Mouse (Mus musculus) stomach, embryonic 15.5 days (tissue): Measurements from ENCODE around the gene Tex26. TPM values are rescaled to one million over a fixed set of nuclear protein-coding genes. Genes with fewer than 3 reads are reported as not detected.

Experiments
- ATAC-seq: fragments of 200-750 bp; cut with Nextera tagmentation; 2 replicates; pipeline ENCODE4 v1.8.0; 2017; ENCODE audit warnings: low read depth, moderate number of reproducible peaks, moderate TSS enrichment; ENCODE audit not compliant: insufficient read depth, low FRiP score
- H3K27ac ChIP-seq: fragments of 300-500 bp; sonication (generic); 2 replicates; pipeline ENCODE4 v1.5.1; 2015; ENCODE audit warnings: mild to moderate bottlenecking, inconsistent platforms
- H3K27me3 ChIP-seq: fragments of 300-500 bp; sonication (generic); replicated peaks from 2 replicates; pipeline ENCODE4 v1.6.1; 2015; ENCODE audit warnings: inconsistent platforms
- H3K36me3 ChIP-seq: fragments of 300-500 bp; sonication (generic); 2 replicates; pipeline ENCODE4 v1.6.1; 2015; ENCODE audit warnings: inconsistent platforms
- H3K4me1 ChIP-seq: fragments of 300-500 bp; sonication (generic); 2 replicates; pipeline ENCODE4 v1.6.1; 2015; ENCODE audit warnings: inconsistent platforms
- H3K4me2 ChIP-seq: fragments of 300-500 bp; sonication (generic); 2 replicates; pipeline ENCODE4 v1.6.1; 2015; ENCODE audit warnings: mild to moderate bottlenecking, inconsistent platforms
- H3K4me3 ChIP-seq: fragments of 300-500 bp; sonication (generic); replicated peaks from 2 replicates; pipeline ENCODE4 v1.5.1; 2015; ENCODE audit warnings: inconsistent platforms
- H3K9ac ChIP-seq: fragments of 300-500 bp; sonication (generic); 2 replicates; pipeline ENCODE4 v1.6.1; 2015; ENCODE audit warnings: inconsistent platforms
- H3K9me3 ChIP-seq: fragments of 300-500 bp; sonication (generic); 2 replicates; pipeline ENCODE4 v1.6.1; 2016; ENCODE audit warnings: inconsistent platforms
- WGBS: fragments of 180-500 bp; shearing (Covaris S2); methylation state at CpG from one replicate; pipeline ENCODE4 v1.1.7; 2015; 5-methylcytosine and 5-hydroxymethylcytosine counted together
- polyA plus RNA-seq: library from polyadenylated mRNA; unstranded; fragments of >200 nt; fragmentation: Nextera tagmentation; extraction: Ambion mirVana; gene quantifications from 2 replicates; pipeline ENCODE4 v1.2.1, GENCODE M21; 2015

Gene Tex26
- polyA plus RNA-seq, 1 experiment from 2014 or later, result 0.27 TPM

DNA sequence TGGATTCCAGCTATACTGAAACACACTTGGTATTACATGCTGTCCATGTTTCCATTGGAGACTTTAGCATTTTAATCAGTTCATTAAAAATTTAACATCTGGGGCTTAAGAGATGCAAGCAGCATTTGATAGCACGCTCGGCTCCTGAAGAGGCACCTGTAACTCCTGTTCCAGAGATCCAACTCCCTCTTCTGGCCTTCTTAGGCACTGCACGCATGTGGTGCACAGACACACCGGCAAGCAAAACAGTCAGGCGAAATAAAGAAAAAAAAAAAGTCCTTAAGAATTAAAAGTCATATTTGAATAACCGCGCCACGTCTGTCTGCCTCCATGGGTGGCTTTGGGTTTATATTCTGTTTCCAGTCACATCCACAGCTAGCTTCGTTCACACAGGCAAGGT lies 34.7 kb downstream of the Tex26 start:
- Histone ChIP-seq H3K36me3 (no peaks in the 10 kb centered on the region), H3K4me3 (no peak overlapping the region), H3K9ac (no peak overlapping the region), H3K27me3 (no peaks in the 10 kb centered on the region), H3K9me3 (no peaks in the 10 kb centered on the region), H3K4me2 (no peak overlapping the region), H3K4me1 (no peaks in the 10 kb centered on the region), H3K27ac (no peak overlapping the region)
- ATAC-seq, result no peak
- 95% methylated on average over 9 of the region's 9 CpGs for WGBS

DNA sequence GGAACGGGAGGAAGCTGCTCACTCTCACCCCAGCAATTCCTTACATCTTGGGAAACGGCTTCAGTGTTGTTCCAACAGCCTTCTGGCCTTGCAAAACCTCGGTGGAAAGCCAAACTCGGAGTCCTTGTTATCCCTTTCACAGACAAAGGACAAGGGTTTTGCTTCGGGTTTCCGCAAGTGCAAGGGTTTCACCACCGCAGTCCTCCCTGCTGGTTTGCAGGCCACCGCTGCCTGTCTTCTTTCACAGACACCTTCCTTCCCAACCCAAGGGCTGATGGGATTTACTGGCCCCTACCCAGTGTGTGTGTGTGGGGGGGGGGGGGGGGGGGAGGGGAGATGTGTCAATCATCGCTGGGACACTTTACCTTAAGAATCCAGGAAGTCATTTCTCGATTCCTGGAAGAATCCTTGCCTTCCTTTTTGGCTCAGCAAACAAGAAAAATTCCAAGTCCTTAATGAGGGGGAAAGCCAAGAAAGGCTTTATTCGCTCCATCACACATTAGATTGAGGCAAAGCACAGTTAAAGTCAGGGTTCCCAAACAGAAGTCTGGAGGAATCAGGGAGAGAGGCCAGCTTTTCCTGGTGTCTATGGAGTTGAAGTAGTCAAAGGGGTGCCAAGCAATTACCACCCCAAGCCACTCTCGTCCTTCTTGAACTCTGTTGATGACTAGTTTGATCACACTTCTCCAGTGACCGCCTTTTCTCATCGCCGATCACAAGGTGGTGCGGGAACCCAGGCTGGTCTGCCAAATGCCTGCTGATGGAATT lies 35.4 kb downstream of the Tex26 start:
- Histone ChIP-seq H3K4me2 (no peak overlapping the region), H3K27ac (no peak overlapping the region), H3K9me3 (no peaks in the 10 kb centered on the region), H3K9ac (no peak overlapping the region), H3K4me1 (no peaks in the 10 kb centered on the region), H3K4me3 (no peak overlapping the region), H3K27me3 (no peaks in the 10 kb centered on the region), H3K36me3 (no peaks in the 10 kb centered on the region)
- 88% methylated on average over 16 of the region's 16 CpGs for WGBS
- ATAC-seq, result no peak

DNA sequence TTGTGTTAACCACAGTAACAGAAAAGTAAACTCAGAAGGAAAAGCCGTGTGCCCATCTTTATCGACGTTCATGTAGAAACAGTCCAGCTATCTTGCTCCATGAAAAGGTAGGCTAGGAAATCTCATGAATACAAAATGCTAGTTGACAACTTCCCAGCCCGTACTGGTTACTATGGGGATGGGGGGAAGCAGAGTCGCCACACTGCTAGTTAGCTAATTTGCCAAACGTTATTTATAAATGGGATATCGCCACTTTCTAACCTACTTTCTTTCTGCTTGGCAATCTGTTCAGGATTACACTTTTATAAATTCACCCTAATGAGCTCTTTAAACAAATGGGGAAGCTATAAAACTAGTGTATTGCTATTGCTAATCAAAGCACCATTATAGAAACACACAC lies 42.5 kb downstream of the Tex26 start:
- Histone ChIP-seq H3K9ac (no peak overlapping the region), H3K27ac (no peak overlapping the region), H3K4me1 (no peaks in the 10 kb centered on the region), H3K36me3 (no peaks in the 10 kb centered on the region), H3K4me3 (no peak overlapping the region), H3K4me2 (no peak overlapping the region), H3K27me3 (no peaks in the 10 kb centered on the region), H3K9me3 (no peaks in the 10 kb centered on the region)
- no peak for ATAC-seq
- 86% methylated on average over 7 of the region's 7 CpGs for WGBS

DNA sequence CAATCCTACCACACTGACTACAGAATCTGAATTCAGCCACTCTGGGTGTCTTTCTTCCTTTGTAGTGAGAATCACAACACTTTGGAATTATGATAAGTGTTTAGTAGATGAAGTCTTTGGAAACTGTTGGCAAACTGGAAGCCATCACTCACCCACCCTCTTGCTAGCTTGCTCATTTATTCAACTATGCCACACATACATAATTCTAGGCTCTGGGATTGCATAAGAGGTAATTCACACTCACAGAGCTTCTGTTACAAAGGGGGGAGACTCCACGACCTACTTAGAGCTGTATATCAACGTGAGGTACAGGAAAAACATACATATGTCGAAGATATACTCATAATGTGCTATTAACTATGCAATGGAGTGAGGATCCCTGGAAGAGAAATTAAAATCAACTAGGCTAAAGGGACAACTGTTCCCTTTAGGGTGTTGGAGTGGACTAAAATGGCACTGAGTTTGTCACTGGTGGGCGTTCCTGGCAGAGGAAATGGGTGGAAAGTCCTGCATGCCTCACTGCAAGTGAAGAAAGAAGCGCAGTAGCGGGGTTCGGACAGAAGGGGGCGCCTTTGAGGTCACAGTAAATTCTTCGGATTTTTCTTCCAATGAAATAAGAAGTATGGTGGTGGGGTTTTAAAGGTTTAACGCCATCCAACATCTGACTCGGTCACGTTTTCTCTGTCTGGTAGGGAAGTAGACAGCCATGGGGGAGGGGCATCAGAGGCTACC lies 44.0 kb downstream of the Tex26 start:
- H3K27ac ChIP-seq, result no peak overlapping the region
- no peak overlapping the region for H3K9ac ChIP-seq
- H3K4me3 ChIP-seq, result no peak overlapping the region
- 0 out of 2 replicates have a peak, but pooled peaks cover 2% of the 10 kb centered on the region for H3K4me1 ChIP-seq
- 62% methylated on average over 12 of the region's 12 CpGs for WGBS
- H3K27me3 ChIP-seq, result no peaks in the 10 kb centered on the region
- no peak for ATAC-seq
- H3K9me3 ChIP-seq, result no peaks in the 10 kb centered on the region
- H3K36me3 ChIP-seq, result no peaks in the 10 kb centered on the region
- no peak overlapping the region for H3K4me2 ChIP-seq

DNA sequence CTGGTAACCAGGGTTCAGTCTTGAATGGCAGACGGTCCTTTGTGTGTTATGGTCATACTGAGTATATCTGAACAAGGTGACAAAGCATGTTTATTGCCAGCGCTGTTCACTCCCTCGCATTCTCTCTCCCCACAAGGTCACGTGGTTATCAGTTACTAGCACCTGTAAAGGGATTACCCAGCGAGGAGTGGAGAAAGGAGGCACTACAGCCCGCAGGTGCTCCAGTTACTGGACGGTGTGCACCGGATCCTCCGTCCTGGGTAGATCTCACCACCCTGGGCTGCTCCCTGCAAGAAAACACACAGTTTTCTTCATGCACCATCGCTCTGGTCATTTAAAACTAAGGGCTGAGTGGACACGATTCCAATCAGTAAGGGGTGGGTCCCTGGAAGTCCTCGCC lies 44.8 kb downstream of the Tex26 start:
- no peak overlapping the region for H3K27ac ChIP-seq
- no peak overlapping the region for H3K4me2 ChIP-seq
- ATAC-seq, result no peak
- no peaks in the 10 kb centered on the region for H3K27me3 ChIP-seq
- H3K36me3 ChIP-seq, result no peaks in the 10 kb centered on the region
- H3K9me3 ChIP-seq, result no peaks in the 10 kb centered on the region
- H3K4me1 ChIP-seq, result 0 out of 2 replicates have a peak, but pooled peaks cover 4% of the 10 kb centered on the region
- no peak overlapping the region for H3K9ac ChIP-seq
- 64% methylated on average over 12 of the region's 12 CpGs for WGBS
- H3K4me3 ChIP-seq, result no peak overlapping the region

DNA sequence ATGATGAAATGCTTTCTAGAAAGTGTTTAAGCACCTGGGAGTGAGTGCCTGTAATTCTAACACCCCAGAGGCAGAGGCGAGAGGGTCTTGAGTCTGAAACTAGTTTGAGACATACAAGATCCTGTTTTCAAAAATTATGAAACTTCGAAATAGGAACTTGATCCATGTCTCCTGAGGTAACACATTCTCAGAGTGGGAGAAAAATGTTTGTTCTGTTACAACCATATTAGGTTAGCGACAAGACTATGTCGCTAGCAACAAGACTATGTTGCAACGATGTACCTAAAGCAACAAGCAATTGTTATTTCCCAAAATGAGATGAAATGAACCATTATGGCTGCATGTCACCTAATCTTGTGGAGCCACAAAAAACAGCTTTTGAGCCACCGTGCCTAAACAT lies 46.0 kb downstream of the Tex26 start:
- H3K4me1 ChIP-seq, result 0 out of 2 replicates have a peak, but pooled peaks cover 4% of the 10 kb centered on the region
- H3K9me3 ChIP-seq, result no peaks in the 10 kb centered on the region
- ATAC-seq, result no peak
- WGBS, result 85% methylated on average over 6 of the region's 6 CpGs
- H3K36me3 ChIP-seq, result no peaks in the 10 kb centered on the region
- H3K4me3 ChIP-seq, result no peak overlapping the region
- no peak overlapping the region for H3K9ac ChIP-seq
- no peaks in the 10 kb centered on the region for H3K27me3 ChIP-seq
- no peak overlapping the region for H3K27ac ChIP-seq
- no peak overlapping the region for H3K4me2 ChIP-seq

DNA sequence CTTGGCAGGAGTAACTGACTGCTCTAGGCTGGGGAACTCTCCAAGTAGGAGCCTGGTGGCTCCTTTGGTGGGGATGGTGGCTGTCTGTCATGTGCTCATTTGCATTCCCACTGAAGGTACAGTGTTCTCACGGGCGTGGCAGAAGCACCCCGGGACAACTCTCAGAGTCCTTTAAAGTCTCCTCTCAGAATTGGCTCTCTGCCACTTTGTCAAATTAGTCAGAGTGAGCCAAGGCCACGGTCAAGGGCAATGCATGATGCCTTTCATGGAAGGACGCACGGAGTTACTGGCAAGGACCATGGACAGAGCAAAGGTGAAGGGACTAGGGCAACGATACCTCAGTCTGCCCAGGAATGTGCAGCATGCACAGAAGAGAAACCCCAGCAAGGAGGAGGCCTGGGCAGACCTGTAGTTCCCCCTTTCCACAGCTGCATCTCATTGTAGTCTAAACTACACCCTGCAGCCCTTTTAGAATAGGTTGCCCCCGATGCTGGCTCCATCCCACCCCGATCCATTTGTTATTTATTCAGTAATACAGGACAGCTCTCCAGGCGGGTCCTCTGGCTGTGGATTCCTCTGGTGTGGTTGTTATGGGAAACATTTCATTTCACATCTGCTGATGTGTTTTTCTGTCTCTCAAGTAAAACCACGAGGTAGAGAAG lies 49.0 kb downstream of the Tex26 start:
- Histone ChIP-seq H3K9me3 (no peaks in the 10 kb centered on the region), H3K4me3 (no peak overlapping the region), H3K9ac (no peak overlapping the region), H3K36me3 (no peaks in the 10 kb centered on the region), H3K4me2 (no peak overlapping the region), H3K27me3 (no peaks in the 10 kb centered on the region), H3K27ac (no peak overlapping the region), H3K4me1 (0 out of 2 replicates have a peak, but pooled peaks cover 4% of the 10 kb centered on the region)
- peak; percentile 31; the same call in 1 of the 2 replicates for ATAC-seq
- WGBS, result 33% methylated on average over 11 of the region's 11 CpGs

DNA sequence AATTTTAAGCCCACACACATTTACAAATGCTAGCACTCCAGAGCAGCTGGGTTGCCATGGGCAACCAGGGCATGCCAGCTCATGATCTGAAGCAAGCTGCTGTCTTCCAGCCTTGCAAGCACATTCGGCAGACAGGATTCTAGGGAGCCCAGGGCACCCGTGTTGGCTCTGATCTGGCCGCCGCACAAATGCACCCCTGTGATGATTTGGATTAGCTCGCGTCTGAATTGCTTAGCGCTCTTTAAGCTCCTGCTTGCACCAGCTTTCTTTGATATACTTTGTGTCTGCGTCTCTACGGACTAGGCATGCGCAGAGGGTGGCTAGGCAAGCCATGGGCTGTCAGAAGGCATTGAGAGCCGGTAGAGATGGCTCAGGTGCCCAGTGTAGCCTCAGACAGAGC lies 49.7 kb downstream of the Tex26 start:
- WGBS, result 57% methylated on average over 11 of the region's 11 CpGs
- ATAC-seq, result peak; percentile 47
- Histone ChIP-seq H3K27me3 (no peaks in the 10 kb centered on the region), H3K9ac (no peak overlapping the region), H3K27ac (no peak overlapping the region), H3K4me1 (0 out of 2 replicates have a peak, but pooled peaks cover 4% of the 10 kb centered on the region), H3K4me3 (no peak overlapping the region), H3K36me3 (no peaks in the 10 kb centered on the region), H3K9me3 (no peaks in the 10 kb centered on the region), H3K4me2 (no peak overlapping the region)

DNA sequence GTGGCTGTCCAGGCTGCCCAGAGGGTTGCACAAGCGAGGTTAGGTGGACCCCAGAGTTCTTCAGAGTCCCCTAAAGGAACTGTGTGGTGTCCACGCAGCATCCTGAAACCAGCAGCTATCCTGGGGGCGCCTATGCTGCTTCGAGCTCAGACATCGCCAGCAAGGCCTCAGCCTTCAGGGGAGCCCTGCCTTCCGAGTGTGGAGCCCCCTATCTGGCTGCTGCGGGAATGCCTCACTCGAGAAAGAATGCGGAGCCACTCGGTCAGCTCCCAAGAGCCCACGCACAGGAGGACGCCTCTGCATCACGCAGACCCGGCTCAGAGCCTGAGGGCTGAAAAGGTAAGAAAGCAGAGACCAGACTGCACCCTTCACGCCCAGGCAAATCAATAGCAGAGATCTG lies 50.8 kb downstream of the Tex26 start:
- H3K27ac ChIP-seq, result no peak overlapping the region
- H3K27me3 ChIP-seq, result no peaks in the 10 kb centered on the region
- H3K4me1 ChIP-seq, result 0 out of 2 replicates have a peak, but pooled peaks cover 4% of the 10 kb centered on the region
- ATAC-seq, result no peak
- 64% methylated on average over 15 of the region's 15 CpGs for WGBS
- no peak overlapping the region for H3K9ac ChIP-seq
- H3K4me2 ChIP-seq, result no peak overlapping the region
- H3K9me3 ChIP-seq, result no peaks in the 10 kb centered on the region
- H3K36me3 ChIP-seq, result no peaks in the 10 kb centered on the region
- no peak overlapping the region for H3K4me3 ChIP-seq

DNA sequence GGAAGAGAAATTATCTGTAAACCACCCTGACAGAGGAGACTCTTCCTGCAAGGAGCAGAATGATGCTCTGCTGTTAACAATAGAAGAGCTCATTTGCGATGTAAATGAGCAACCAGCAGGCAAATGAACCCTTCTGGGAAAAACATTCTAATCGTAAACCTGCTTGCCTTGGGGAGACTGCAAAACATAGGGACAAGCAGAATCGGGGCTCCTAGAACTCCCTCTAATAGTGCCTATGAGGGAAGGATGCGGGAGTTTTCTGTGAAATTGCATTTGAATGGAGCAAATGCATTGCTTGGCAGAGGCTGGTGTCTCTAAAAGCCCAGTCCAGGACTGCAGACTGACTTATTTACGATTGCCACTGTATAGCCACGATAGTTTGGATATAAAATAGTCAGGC lies 56.2 kb downstream of the Tex26 start:
- Histone ChIP-seq H3K27me3 (no peaks in the 10 kb centered on the region), H3K9ac (no peak overlapping the region), H3K36me3 (no peaks in the 10 kb centered on the region), H3K4me2 (no peak overlapping the region), H3K27ac (no peak overlapping the region), H3K4me1 (no peaks in the 10 kb centered on the region), H3K9me3 (no peaks in the 10 kb centered on the region), H3K4me3 (no peak overlapping the region)
- no peak for ATAC-seq
- 62% methylated on average over 6 of the region's 6 CpGs for WGBS

DNA sequence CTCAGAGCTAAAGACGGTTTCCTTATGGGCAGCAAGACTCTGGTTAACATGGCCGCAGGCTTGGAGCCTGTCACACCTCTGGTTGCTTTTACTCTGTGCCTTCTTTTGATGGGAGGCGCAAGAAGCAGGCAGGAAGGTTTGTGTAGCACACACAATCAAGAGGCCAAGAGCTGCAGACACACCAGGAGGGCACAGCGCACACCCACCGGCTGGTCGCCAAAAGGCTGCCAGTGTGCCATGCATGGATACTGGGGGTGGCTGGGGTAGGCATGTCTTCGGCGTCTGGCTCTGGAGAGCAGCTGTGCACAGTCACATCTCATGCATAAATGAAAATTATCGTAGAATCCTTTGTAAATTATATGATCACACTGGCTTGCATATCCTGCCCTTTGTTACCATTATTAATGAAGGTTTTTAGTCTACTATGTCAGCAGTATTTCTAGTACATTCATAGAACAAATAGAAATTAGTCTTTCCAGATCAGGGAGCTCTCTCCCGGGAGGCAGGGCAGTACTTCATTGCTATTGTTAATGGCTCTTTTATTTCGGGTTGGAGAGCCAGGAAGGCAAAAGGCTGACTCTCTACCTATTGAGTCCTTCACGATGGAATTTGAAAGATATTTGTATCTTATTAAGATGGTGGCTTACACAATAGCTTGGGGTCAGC lies 57.1 kb downstream of the Tex26 start:
- 64% methylated on average over 12 of the region's 12 CpGs for WGBS
- Histone ChIP-seq H3K9me3 (no peaks in the 10 kb centered on the region), H3K9ac (no peak overlapping the region), H3K36me3 (no peaks in the 10 kb centered on the region), H3K4me2 (no peak overlapping the region), H3K4me3 (no peak overlapping the region), H3K27ac (no peak overlapping the region), H3K4me1 (no peaks in the 10 kb centered on the region), H3K27me3 (no peaks in the 10 kb centered on the region)
- no peak for ATAC-seq
